Mouse (Mus musculus): ENCODE measurements around the gene Mpg. TPM values are rescaled to one million over a fixed set of nuclear protein-coding genes. Genes with fewer than 3 reads are reported as not detected.

The Mpg gene
- polyA plus RNA-seq, 1 experiment from 2014 or later = 36.0 TPM

DNA sequence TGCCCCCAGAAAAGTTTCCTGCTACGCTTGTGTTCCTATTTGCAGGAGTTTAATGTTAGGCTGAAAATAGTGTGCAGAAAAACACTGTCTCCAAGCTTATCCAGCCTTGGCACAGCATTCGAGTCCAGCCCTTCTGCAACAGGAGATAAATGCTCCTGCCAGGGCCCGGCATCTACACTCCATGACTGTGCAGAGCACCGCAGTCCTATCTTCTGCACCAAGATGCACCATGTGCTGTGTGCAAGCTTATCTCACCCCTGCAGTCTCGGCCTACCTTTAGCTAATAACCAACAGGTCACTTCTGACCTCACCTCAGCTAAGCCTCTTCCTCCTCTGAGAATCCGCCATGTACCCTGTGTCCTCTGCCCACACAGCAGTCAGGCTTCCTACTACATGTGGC is 19.3 kb downstream of the Mpg start:
- ATAC-seq (ENCODE audit: insufficient number of reproducible peaks, insufficient read depth, low FRiP score, low TSS enrichment) = peak; percentile 53; the same call in 1 of the 2 replicates
- Histone ChIP-seq H3K4me2 (replicated peaks) (no peak overlapping the region), H3K4me3 (no peak overlapping the region), H3K27ac (no peak overlapping the region), H3K9me3 (no peaks in the 10 kb centered on the region), H3K36me3 (peaks cover 60% of the 10 kb centered on the region), H3K27me3 (no peaks in the 10 kb centered on the region), H3K4me1 (0 out of 2 replicates have a peak, but pooled peaks cover 5% of the 10 kb centered on the region), H3K9ac (no peak overlapping the region)
- WGBS = 92% methylated on average over 6 of the region's 6 CpGs

DNA sequence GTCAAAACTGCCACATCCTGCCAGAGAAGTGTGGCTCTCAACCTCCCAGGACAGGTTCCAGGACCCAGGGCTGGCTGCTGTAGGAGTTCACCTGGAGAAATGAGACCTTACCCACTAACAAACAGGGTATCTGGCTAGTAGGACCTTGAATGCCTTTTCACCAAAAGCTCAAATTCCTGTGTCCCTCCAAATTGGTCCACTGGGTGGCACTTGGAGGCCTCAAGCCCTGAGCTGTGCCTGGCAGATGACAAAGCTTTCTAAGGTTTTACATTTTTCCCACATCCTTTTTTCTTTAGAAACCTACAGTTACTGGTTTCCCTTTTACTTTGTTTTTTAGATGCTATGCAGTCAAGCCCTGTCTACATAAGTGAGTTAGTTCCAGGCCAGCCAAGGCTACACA is 20.8 kb downstream of the Mpg start:
- Histone ChIP-seq H3K36me3 (peaks cover 53% of the 10 kb centered on the region), H3K4me2 (replicated peaks) (no peak overlapping the region), H3K27me3 (no peaks in the 10 kb centered on the region), H3K9ac (no peak overlapping the region), H3K4me3 (no peak overlapping the region), H3K27ac (no peak overlapping the region), H3K4me1 (0 out of 2 replicates have a peak, but pooled peaks cover 5% of the 10 kb centered on the region), H3K9me3 (no peaks in the 10 kb centered on the region)
- ATAC-seq (ENCODE audit: insufficient number of reproducible peaks, insufficient read depth, low FRiP score, low TSS enrichment) = no peak

DNA sequence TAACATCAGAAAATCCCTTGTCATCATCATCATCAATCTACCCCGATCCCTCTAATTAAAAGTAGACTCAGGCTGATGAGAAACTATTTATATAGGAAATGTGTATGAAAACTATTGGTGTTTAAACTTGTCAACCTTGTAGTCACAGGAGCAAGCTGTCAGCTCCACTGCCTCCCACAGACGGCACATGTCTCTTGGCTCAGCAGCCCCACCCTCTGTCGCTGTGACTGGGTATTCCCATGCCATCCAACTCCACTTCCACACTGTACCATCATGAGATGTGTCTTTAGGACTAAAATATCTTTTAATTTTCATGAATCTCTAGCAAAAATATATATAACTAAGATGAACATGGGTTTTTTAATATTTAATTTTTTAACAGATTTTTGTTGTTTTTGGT is 22.0 kb downstream of the Mpg start:
- H3K27ac ChIP-seq = no peak overlapping the region
- H3K9me3 ChIP-seq = no peaks in the 10 kb centered on the region
- no peak overlapping the region for H3K9ac ChIP-seq
- no peaks in the 10 kb centered on the region for H3K27me3 ChIP-seq
- no peak for ATAC-seq (ENCODE audit: insufficient number of reproducible peaks, insufficient read depth, low FRiP score, low TSS enrichment)
- 89% methylated on average over 3 of the region's 3 CpGs for WGBS
- H3K4me3 ChIP-seq = no peak overlapping the region
- 0 out of 2 replicates have a peak, but pooled peaks cover 2% of the 10 kb centered on the region for H3K4me1 ChIP-seq
- no peak overlapping the region for H3K4me2 ChIP-seq (replicated peaks)
- H3K36me3 ChIP-seq = peaks cover 59% of the 10 kb centered on the region

DNA sequence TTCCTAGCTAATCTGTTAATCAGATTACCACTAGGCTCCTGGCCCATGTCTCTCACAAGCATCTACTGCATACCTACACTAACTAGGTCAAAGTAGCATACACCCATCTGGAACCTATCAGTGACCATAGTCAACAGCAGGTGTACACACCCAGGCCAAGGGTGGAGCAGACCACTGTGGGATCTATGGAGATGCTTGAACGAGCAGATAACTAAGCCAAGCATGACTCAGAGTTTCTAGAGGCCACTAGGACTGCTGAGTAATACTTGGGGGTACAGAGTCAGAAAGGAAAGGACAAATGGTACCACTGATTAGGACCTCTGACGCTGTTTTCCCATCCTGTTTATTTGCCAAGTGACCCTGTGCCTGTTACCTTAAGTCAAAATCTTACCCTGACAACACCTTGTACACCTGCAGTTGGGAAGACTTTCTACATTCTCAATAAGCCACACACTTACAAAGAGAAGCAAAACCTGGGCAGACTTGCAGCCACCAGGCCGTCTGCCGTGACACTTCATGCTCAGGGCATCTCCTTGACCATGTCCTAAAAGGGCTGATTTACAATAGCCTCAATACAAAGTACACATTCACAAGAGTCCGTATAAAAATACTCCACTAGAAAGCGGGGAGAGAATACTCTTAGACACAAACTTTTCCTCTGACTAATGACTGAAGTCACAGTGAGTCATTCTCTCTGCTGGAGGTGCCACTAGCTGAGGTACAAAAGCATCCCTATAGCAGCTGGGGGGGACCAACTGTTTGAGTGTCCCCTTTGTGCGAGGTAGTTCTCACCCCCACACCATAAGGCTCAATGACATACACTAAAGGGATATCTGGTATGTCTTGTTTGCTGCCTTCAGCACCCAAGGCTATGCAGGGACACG is 24.8 kb downstream of the Mpg start:
- 85% methylated on average over 8 of the region's 8 CpGs for WGBS
- H3K4me1 ChIP-seq = no peaks in the 10 kb centered on the region
- no peaks in the 10 kb centered on the region for H3K27me3 ChIP-seq
- no peak overlapping the region for H3K27ac ChIP-seq
- peaks cover 55% of the 10 kb centered on the region for H3K36me3 ChIP-seq
- H3K9ac ChIP-seq = no peak overlapping the region
- H3K9me3 ChIP-seq = no peaks in the 10 kb centered on the region
- H3K4me3 ChIP-seq = no peak overlapping the region
- H3K4me2 ChIP-seq (replicated peaks) = no peak overlapping the region
- ATAC-seq (ENCODE audit: insufficient number of reproducible peaks, insufficient read depth, low FRiP score, low TSS enrichment) = no peak

DNA sequence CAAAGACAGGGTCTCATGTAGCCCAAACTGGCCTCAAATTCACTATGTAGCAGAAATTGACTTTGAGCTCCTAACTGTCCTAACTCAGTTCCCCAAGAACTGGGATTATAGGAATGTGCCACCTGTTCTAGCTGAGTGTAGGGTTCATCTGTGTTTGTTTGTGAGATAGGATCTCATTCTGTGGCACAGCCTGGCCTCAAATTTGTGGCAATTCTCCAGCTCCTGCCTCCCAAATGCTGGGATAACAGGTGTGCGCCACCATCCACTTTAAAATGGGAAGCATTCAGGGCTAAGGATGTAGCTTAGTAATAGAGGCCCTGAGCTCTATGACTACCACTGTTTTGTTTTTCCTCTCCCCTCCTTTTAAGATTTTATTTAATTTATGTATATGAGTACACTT is 26.8 kb downstream of the Mpg start:
- H3K4me1 ChIP-seq = no peaks in the 10 kb centered on the region
- no peak overlapping the region for H3K4me3 ChIP-seq
- H3K4me2 ChIP-seq (replicated peaks) = no peak overlapping the region
- ATAC-seq (ENCODE audit: insufficient number of reproducible peaks, insufficient read depth, low FRiP score, low TSS enrichment) = no peak
- H3K27me3 ChIP-seq = no peaks in the 10 kb centered on the region
- 100% methylated on average over 1 of the region's 1 CpGs for WGBS
- no peaks in the 10 kb centered on the region for H3K9me3 ChIP-seq
- H3K9ac ChIP-seq = no peak overlapping the region
- H3K36me3 ChIP-seq = peaks cover 37% of the 10 kb centered on the region
- no peak overlapping the region for H3K27ac ChIP-seq

DNA sequence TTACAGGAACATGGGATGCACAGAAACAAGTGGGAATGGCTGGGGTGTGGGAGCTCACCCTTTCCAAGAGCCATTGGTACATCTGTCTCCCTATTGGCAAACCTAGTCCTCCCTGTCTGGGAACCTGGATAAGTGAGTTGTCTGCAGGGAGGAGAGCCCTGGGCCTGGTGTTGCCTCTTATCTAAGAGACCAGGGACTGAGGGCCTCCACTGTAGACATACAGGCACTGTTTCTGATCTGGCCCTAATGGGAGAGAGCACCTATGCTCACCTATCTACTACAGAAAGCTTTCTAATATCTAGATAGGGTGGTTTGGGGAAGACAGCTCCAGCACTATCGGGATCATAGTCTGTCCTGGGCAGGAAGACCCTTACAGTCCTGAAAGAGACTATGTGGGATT is 29.8 kb downstream of the Mpg start:
- Histone ChIP-seq H3K4me1 (no peaks in the 10 kb centered on the region), H3K27ac (no peak overlapping the region), H3K27me3 (no peaks in the 10 kb centered on the region), H3K9me3 (no peaks in the 10 kb centered on the region), H3K4me2 (replicated peaks) (no peak overlapping the region), H3K9ac (no peak overlapping the region), H3K4me3 (no peak overlapping the region), H3K36me3 (peaks cover 28% of the 10 kb centered on the region)
- WGBS = 100% methylated on average over 1 of the region's 1 CpGs
- no peak for ATAC-seq (ENCODE audit: insufficient number of reproducible peaks, insufficient read depth, low FRiP score, low TSS enrichment)

DNA sequence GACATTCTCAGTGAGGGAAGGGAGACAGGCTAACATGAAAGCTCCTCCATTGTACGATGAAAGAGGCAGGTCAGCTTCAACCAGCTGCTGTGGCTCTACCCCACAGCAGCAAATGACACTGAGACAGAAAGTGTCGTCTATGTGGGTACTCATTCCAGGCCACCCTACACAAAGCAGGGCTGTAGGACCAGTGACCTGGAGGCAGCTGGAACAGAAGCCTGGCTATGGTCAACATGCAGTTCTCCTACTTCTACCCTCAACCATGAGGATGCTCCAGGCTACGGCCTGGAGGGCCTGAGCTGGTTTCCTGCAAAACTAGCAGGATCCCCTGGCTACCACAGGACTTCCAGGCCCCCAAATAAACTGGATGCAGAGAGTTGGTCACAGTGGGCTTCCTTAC is 30.3 kb downstream of the Mpg start:
- no peaks in the 10 kb centered on the region for H3K27me3 ChIP-seq
- ATAC-seq (ENCODE audit: insufficient number of reproducible peaks, insufficient read depth, low FRiP score, low TSS enrichment) = no peak
- peaks cover 24% of the 10 kb centered on the region for H3K36me3 ChIP-seq
- no peaks in the 10 kb centered on the region for H3K9me3 ChIP-seq
- H3K27ac ChIP-seq = 0 out of 2 replicates have a peak overlapping the region, but pooled peaks have one; percentile 14
- no peaks in the 10 kb centered on the region for H3K4me1 ChIP-seq
- no peak overlapping the region for H3K4me3 ChIP-seq
- no peak overlapping the region for H3K4me2 ChIP-seq (replicated peaks)
- 86% methylated on average over 3 of the region's 3 CpGs for WGBS
- no peak overlapping the region for H3K9ac ChIP-seq

DNA sequence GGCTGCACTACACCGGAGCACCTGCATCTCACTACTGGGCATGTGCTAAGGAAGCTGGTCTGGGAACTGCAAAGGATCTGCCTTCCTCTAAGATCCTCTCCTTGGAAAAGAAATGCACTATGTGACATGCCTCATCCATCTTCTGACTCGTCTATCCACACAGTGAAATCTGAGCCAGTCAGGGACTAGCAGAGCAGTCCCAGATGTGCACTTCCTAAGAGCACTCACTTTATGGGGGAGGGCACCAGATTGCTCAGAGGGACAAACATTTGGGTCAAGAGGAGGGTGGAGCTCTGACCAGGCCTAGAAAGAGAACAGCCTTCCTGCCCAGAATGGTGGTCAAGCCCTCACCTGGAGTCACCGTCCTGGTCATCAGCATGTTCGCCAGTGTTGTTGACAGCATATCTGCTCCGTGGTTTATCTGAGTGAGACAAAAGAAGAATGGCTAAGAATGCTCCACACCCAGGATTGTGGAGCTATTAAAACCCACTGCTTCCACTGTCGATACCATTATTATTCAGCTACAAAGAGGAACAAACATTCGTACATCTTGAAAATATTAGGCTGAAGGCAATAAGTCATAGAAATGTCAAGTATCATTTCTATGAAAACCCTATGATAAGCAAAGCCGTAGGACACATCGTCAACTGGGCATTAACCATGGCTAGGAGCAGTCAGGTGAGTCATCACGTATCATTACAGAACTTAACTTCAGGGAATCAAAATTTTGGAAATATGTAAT is 36.5 kb downstream of the Mpg start:
- peaks cover 6% of the 10 kb centered on the region for H3K4me1 ChIP-seq
- no peaks in the 10 kb centered on the region for H3K27me3 ChIP-seq
- H3K9ac ChIP-seq = no peak overlapping the region
- peaks cover 5% of the 10 kb centered on the region for H3K36me3 ChIP-seq
- WGBS = 74% methylated on average over 10 of the region's 10 CpGs
- H3K27ac ChIP-seq = no peak overlapping the region; the same call in 1 of the 2 replicates
- no peak overlapping the region for H3K4me2 ChIP-seq (replicated peaks)
- H3K4me3 ChIP-seq = no peak overlapping the region
- ATAC-seq (ENCODE audit: insufficient number of reproducible peaks, insufficient read depth, low FRiP score, low TSS enrichment) = no peak
- H3K9me3 ChIP-seq = no peaks in the 10 kb centered on the region

DNA sequence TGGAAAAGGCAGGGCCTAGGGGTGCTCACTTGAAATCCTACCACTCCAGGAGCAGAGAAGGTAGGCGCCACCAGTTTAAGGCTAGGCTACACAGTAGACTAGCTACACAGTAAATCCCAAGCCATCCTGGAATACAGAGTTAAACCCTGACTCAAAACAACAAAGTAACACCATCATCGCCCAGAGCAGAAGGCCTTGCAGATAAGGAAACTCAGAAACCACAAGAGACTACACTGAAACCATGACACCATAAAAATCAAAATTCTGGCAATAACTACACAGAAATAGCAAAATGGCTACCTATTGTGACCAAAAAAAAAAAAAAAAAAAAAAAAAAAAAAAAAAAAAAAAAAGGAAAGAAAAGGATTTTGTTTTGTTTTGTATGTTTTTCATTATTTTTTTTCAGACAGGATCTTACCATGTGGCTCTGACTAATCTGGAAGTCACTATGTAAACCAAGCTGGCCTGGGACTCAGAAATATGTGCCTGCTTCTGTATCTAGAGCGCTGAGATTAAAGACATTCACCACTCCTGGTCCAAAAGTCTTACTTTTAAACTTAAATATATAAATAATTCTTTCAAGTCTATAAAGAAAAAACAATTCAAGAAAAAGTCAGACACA is 38.9 kb downstream of the Mpg start:
- 78% methylated on average over 3 of the region's 3 CpGs for WGBS
- H3K36me3 ChIP-seq = peaks cover 5% of the 10 kb centered on the region
- no peak overlapping the region for H3K4me3 ChIP-seq
- H3K9me3 ChIP-seq = no peaks in the 10 kb centered on the region
- H3K9ac ChIP-seq = no peak overlapping the region
- no peak for ATAC-seq (ENCODE audit: insufficient number of reproducible peaks, insufficient read depth, low FRiP score, low TSS enrichment)
- peaks cover 10% of the 10 kb centered on the region for H3K4me1 ChIP-seq
- no peak overlapping the region for H3K4me2 ChIP-seq (replicated peaks)
- no peak overlapping the region for H3K27ac ChIP-seq
- H3K27me3 ChIP-seq = no peaks in the 10 kb centered on the region

DNA sequence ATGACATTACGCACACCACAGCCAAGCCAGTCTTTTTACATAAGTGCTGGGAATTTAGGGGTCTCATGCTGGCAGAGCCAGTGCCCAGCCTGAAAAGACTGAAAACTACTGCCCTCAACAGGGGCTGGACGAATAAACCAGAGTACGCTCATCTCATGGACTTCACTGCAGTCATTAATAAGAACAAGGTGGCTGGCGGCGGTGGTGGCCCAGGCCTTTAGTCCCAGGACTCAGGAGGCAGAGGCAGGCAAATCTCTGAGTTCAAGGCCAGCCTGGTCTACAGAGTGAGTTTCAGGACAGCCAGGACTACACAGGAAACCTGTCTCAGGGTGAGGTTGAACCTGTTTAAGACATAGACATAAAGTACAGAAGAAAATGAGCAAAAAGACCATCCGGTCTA is 39.9 kb downstream of the Mpg start:
- H3K4me1 ChIP-seq = peaks cover 10% of the 10 kb centered on the region
- H3K9ac ChIP-seq = no peak overlapping the region
- 94% methylated on average over 6 of the region's 6 CpGs for WGBS
- H3K27ac ChIP-seq = 0 out of 2 replicates have a peak overlapping the region, but pooled peaks have one; percentile 11
- no peak overlapping the region for H3K4me3 ChIP-seq
- H3K36me3 ChIP-seq = no peaks in the 10 kb centered on the region
- H3K9me3 ChIP-seq = no peaks in the 10 kb centered on the region
- H3K27me3 ChIP-seq = no peaks in the 10 kb centered on the region
- ATAC-seq (ENCODE audit: insufficient number of reproducible peaks, insufficient read depth, low FRiP score, low TSS enrichment) = no peak
- 0 out of 2 replicates have a peak overlapping the region, but pooled peaks have one; percentile 3 for H3K4me2 ChIP-seq (replicated peaks)

DNA sequence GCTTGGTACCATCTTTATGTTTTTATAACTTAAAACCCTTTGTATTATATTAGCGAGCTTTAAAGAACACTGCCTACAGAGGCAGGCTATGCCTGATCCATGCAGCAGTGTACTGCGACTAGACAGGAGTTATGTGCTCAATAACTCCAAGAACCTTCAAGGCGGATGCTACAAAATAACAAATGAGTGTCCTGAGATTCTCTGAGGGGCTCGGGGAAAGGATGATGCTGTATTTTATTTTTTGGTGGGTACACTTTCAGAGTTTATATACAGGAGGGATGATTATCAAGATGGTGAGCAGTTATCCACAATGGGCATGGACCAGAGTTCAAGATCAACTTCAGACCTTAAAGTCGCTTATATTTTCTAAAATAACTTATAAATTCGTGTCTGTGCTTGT is 40.5 kb downstream of the Mpg start:
- H3K36me3 ChIP-seq = no peaks in the 10 kb centered on the region
- H3K27me3 ChIP-seq = no peaks in the 10 kb centered on the region
- WGBS = 31% methylated on average over 6 of the region's 6 CpGs
- H3K9ac ChIP-seq = peak overlapping the region; percentile 90
- ATAC-seq (ENCODE audit: insufficient number of reproducible peaks, insufficient read depth, low FRiP score, low TSS enrichment) = no peak
- no peaks in the 10 kb centered on the region for H3K9me3 ChIP-seq
- peak overlapping the region; percentile 96 for H3K27ac ChIP-seq
- H3K4me3 ChIP-seq = peak overlapping the region; percentile 83
- H3K4me2 ChIP-seq (replicated peaks) = peak overlapping the region; percentile 62
- H3K4me1 ChIP-seq = peaks cover 10% of the 10 kb centered on the region

All from embryonic facial prominence, embryonic 12.5 days (tissue).